Mouse (Mus musculus) thymus, postnatal 0 days (tissue): ENCODE data around the gene Babam2. TPM values are rescaled to one million over a fixed set of nuclear protein-coding genes. Genes with fewer than 3 reads are reported as not detected.

Source experiments
- DNase-seq: peaks from one replicate; pipeline ENCODE4 v3.0.0-alpha.2; 2015; ENCODE audit warnings: low spot score
- microRNA-seq: library from miRNA; unstranded; fragments of <30 nt; microRNA quantifications from one replicate; pipeline ENCODE4, GENCODE M21; 2016; ENCODE audit warnings: borderline number of aligned reads
- polyA plus RNA-seq: library from polyadenylated mRNA; unstranded; fragments of >200 nt; fragmentation: Nextera tagmentation; extraction: Ambion mirVana; gene quantifications from 2 replicates; pipeline ENCODE4 v1.2.1, GENCODE M21; 2015

The Babam2 gene
- polyA plus RNA-seq, 1 experiment from 2014 or later, result 53.9 TPM

DNA sequence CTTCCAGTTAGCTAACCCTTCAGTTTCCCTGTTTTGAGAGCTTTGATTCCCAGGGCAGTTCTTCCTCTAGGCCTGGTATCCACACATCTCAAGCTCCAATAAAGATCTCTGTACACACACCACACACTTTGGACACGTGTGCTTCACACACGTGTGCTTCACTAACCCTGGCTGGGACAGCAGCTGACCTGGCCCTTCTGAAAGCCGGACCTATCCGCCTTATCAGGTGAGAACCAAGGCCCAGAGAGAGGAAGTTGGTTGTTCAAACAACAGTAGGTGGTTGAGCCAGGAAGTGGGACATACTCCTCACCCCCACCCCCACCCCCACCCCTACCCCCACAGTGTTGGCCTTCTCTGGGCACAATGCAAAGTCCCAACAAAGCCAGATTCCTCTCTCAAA, 413.2 kb downstream of the Babam2 start:
- no peak for DNase-seq

DNA sequence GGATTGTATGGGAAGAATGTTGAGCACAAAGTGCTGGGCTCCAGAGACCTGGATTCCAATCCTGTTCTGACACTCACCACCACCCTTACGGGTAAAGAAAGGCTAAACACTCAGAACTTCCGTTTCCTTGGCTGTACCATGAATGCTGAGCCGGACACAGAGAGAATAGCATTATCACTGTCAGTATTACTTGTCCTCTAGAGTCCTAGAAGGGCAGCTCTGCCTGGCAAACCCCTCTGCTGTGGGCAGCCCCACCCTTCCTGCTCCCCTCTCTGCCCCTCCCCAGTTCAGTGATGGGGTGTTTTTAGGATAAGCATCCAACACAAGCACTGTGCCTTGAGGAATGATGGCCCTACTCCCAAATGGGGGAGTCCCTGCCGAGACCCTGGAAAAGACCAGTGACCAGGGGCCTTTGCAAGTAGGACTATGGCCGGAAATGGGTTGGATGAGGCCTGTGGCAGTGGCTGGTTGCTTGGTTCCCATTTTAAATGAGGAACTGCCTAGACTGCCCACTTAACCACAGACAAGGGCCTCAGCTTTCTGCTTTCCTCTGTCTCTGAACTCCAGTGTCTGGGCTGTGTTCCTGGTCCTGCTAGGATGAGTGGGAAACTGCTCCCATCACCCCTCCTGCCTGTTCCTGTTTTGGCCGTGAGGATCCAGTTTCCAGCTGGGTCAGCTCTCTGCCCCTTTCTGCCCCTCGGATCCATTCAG, 414.9 kb downstream of the Babam2 start:
- DNase-seq, result no peak

DNA sequence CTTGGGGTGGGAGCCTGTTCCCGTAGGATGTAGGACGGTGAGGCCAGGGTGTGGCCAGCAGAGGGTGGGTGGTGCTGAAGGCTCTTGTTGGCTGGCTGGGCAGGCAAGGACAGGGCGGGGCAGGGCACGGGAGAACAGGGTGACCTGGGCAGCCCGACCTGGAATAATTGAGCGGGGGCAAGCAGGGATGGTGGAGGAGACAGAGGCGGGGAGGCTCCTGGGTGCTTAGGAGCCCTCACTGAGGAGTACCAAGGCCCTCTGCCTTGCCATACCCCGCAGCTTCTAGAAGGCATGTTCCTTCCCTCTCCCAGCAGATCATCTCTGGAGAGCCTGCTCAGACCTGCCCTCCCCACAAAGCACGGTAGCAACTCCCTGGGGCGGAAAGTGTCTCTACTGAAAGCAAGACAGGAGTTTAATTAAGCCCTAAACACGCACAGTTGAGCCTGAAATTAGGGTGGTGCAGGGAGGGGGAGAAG, 423.5 kb downstream of the Babam2 start:
- no peak for DNase-seq

DNA sequence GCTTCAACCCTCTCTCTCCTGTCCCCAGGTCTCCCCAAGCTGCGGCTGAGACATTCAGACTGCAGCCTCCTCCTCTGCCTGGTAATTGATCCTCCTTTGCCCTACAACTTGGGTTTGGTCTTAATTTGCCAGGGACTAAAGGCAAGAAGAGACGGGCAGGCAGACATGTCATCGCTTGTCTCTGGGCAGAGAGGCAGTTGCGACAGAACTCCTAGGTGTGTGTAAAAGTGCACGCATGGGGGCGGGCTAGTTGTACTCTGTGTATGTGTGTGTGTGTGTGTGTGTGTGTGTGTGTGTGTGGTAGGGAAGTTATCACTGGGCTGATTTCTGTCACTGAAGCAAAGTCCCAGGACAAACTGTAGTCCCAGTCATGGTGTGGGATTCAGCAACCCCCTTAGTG, 424.5 kb downstream of the Babam2 start:
- DNase-seq, result no peak

DNA sequence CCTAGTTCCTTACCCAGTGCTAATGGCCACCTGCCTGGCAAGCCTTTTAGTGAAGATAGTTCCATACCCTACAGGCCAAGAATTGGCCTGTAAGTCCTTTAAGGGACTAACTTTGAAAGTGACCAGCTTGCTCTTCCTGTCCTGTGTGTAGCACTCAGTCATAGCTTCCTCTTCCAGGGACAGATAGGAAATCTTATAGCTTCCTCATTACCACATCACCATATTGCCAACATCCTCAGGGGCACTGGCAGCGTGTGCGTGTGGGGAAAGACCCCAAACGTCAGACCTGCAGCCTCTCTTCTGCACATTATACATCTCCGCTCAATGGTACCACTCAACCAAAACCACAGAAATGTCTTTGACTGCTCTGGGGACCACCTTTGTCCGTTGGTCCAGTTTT, 424.9 kb downstream of the Babam2 start:
- DNase-seq, result no peak

DNA sequence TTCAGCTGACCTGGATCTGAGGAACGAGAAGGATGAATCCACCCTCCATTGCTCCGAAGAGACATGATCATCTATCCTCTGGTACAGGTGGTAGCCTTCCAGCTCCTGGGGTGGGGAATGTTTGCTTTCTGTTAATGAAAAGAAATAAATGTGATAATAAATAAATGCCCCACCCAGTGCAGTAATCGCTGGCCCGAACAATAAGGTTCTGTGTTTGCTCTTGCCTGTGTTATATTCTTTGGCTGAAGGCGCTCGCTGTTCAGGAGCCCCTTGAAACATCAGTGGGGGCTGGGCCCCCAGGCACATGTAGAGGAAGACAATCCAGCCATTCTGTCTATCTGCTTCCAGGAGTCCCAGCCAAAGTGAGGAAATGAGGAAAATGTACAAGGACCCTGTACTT, 427.5 kb downstream of the Babam2 start:
- DNase-seq, result no peak

DNA sequence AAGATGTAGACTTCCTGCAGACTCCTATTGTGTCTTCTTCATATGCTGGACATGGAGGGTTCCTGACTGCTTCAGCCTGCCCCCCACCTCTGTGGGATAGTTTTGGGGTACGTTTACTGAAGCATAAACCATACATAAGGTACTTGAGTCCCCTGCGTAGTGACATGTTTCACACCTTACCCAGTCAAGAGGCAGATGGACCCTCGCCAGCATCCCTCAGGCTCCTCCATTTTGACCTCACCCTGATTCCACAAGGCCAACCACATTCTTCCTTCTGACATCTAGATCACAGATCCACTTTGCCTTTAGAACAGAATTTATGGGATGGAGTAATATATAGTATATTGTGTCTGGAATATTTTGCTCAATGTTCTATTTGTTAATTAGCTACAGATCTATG, 429.7 kb downstream of the Babam2 start:
- no peak for DNase-seq

DNA sequence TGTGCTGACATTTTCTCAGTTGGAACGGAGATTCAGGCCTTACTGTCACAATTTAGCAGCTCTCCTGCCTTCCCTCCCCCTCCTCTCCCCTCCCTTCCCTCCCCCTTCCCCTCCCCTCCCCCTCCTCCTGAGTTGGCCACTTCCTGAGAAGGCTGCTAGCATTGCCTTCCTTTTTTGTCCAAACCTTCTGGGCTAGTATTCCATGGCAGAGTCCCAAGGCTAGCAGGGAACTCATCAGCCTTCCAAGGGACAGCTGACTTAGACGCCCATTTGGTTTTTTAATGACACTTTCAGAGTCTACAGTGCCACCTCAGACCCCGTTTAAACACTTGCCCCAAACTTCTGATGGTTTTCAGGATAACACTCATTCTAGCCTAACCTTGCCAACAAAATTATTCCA, 430.4 kb downstream of the Babam2 start:
- no peak for DNase-seq

DNA sequence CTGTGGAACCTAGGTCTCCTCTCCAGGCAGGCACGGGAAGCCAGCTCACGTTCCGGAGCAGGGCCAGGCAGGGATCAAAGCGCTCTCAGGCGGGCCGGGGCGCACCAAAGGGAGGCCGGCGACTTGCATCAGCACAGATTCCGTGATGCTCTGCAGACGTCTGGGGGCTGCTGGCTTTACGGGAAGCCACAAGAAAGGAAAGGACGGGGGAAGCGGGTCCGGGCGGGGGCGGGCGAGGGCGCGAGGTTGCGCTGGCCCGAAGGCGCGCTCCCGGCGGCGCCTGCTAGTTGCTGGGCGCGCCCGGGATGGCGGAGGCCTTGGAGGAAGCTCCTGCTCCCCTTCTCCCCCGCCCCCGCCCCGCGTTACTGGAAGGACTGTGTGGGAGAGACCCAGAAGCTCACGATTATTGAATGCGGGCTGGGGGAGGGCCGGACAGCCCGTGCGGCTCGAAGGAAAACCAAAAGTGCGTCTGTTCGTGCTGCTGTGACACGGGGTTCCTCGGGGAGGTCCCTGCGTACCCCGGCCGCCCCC, 435.6 kb downstream of the Babam2 start:
- DNase-seq, result no peak

DNA sequence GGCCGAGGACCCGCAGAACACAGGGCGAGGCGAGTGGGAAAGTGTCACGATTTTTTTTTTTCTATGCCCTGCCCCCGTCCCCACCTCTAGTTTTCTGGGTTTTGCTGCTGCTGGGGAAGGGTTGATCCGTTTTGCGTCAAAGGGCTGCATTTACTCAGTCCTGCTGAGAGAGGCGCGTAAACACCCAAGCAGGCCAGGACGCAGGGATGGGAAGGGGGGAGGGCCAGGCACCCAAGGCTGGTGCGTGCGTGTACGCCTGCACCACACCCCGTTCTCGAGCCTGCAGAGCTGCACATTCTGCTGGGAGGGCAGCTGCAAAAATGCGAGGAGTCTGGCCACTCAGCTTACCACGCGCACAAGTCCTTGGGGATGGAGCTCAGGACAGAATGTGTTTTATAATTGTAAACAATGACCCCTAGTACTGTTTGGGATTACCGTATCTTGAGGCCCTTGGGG, 436.1 kb downstream of the Babam2 start:
- no peak for DNase-seq

DNA sequence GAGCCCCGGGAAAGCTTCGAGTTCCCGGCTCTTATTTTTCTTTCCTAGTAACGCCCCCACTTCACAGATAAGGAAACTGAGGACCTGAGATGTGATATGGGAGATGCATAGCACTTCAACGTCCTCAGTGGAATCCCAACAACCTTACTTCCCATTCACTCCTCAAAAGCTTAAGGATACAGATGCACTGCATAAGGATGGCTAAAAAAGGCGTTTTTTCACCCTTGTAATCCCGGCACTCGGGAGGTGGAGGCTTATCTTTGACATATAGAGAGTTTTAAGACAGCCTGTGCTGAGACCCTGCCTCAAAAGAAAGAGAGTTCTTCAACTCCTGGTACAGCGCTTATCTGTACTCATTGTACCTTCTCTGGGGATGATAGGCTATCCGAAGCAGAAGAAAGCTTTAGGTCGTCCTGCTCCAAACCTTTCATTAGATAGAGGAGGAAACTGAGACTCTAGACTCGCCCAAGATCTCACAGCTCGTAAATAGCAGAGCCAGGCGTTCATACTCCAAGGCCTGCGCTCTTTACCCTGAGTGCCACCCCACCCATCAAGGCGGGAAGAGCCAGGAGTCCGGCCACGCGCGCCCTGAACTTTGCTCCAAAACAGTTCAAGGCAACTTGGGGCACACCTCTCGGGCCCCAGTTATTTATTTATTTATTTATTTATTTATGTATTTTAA, 436.7 kb downstream of the Babam2 start:
- DNase-seq, result no peak

Small RNAs within 50 kb of the gene (microRNA-seq; reads per million reads assigned to microRNA genes)
- not detected for gene Mir3473e

Other genes with a start within 250 kb of the Babam2 start
- 33.2 and 43.4 TPM in 2 replicates for gene Zfp512, start 245.3 kb upstream of the Babam2 start, polyA plus RNA-seq
- gene 4930548H24Rik, start 211.9 kb upstream of the Babam2 start, polyA plus RNA-seq, result 0.09 and 0.16 TPM in 2 replicates
- 35.4 and 35.6 TPM in 2 replicates for gene Gpn1, start 202.9 kb upstream of the Babam2 start, polyA plus RNA-seq
- gene Slc4a1ap, start 170.7 kb upstream of the Babam2 start, polyA plus RNA-seq, result 20.7 and 31.6 TPM in 2 replicates
- gene Supt7l, start 169.9 kb upstream of the Babam2 start, polyA plus RNA-seq, result 13.9 and 17.0 TPM in 2 replicates
- gene Mrpl33, start 100.7 kb upstream of the Babam2 start, polyA plus RNA-seq, result 425 and 428 TPM in 2 replicates
- 20.7 and 22.1 TPM in 2 replicates for gene Rbks, start 57 bp upstream of the Babam2 start, polyA plus RNA-seq